Mouse (Mus musculus) ES-Bruce4 (cell line): Measurements from ENCODE around the gene Csmd2.

ENCODE experiments used
- CTCF ChIP-seq: IDR thresholded peaks from one replicate; pipeline ENCODE4 v1.8.1; 2011; ENCODE audit warnings: low read depth, low read length
- EP300 ChIP-seq: IDR thresholded peaks from 2 replicates; pipeline ENCODE4 v1.6.1; 2011; ENCODE audit warnings: low read depth, low read length; ENCODE audit not compliant: insufficient read depth
- POLR2A ChIP-seq: IDR thresholded peaks from one replicate; pipeline ENCODE4 v1.8.1; 2011; ENCODE audit warnings: low read length; ENCODE audit not compliant: insufficient read depth

DNA sequence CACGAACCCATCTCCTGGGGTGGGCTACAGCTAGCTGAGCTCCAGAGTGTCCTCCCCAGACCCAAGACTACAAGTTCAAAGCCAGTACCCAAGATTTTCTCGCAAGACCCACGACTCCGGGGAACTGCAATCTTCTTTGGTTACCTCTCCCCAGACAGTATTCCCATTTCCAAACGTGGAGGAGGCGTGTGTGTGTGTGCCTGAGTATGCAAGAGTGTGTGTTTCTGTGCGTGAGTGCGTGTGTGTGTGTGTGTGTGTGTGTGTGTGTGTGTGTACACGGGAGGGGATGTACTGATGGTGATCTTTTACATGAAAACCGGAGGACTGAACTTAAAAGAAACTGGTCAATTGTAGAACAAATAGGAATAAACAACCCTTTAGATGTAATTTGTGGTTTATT is 387 bp upstream of the Csmd2 start:
- TF ChIP-seq CTCF (no peak), POLR2A (no peak), EP300 (no peak)
